Mouse (Mus musculus) E14TG2a.4 (cell line): ENCODE measurements at regions not wholly inside any gene's neighbourhood (a gene's known extent, or its start where the extent isn't known, plus 50 kb on each side); places are given as distances from the start of the nearest gene placed in this dataset.
A peak's percentile ranks its signal among the peaks of the same experiment; 100 is the strongest.

Experiments used
- H3K27me3 ChIP-seq: 2 replicates; pipeline ENCODE4 v1.6.1; 2014; ENCODE audit warnings: low read length, control low read depth; ENCODE audit not compliant: insufficient read depth
- H3K36me3 ChIP-seq: 2 replicates; pipeline ENCODE4 v1.6.1; 2014; ENCODE audit warnings: low read length, control low read depth; ENCODE audit not compliant: insufficient read depth
- H3K4me1 ChIP-seq: replicated peaks from 2 replicates; pipeline ENCODE4 v1.6.1; 2014; ENCODE audit warnings: low read depth, low read length, control low read depth
- H3K4me3 ChIP-seq: replicated peaks from 2 replicates; pipeline ENCODE4 v1.5.1; 2014; ENCODE audit warnings: mild to moderate bottlenecking, low read length
- H3K9me3 ChIP-seq: 2 replicates; pipeline ENCODE4 v1.6.1; 2014; ENCODE audit warnings: low read length, control low read depth
- CTCF ChIP-seq: conservative IDR thresholded peaks from 2 replicates; pipeline ENCODE4 v1.5.1; 2014; ENCODE audit warnings: low read length
- NANOG ChIP-seq: IDR thresholded peaks from 2 replicates; pipeline ENCODE4 v1.6.1; 2014; ENCODE audit warnings: borderline replicate concordance, low read length, mixed read lengths
- POU5F1 ChIP-seq: IDR thresholded peaks from 2 replicates; pipeline ENCODE4 v1.6.1; 2014; ENCODE audit warnings: low read length, borderline replicate concordance

- TF ChIP-seq CTCF = peak; percentile 54
- TF ChIP-seq POU5F1 = no peak
- H3K27me3 ChIP-seq = no peaks in the 10 kb centered on the region
- H3K9me3 ChIP-seq = no peaks in the 10 kb centered on the region
- no peaks in the 10 kb centered on the region for H3K36me3 ChIP-seq
- H3K4me1 ChIP-seq = no peaks in the 10 kb centered on the region
- no peak overlapping the region for H3K4me3 ChIP-seq
Observed at GRCm38 (mm10) chrX:142534780-142535179, 144.4 kb upstream of the Acsl4 start.

GRCm38 (mm10) chrX:142535540-142535939, 145.2 kb upstream of the Acsl4 start:
- no peaks in the 10 kb centered on the region for H3K9me3 ChIP-seq
- TF ChIP-seq CTCF = no peak
- TF ChIP-seq NANOG = no peak
- TF ChIP-seq POU5F1 = no peak
- H3K27me3 ChIP-seq = no peaks in the 10 kb centered on the region
- H3K36me3 ChIP-seq = no peaks in the 10 kb centered on the region
- H3K4me1 ChIP-seq = no peaks in the 10 kb centered on the region
- no peak overlapping the region for H3K4me3 ChIP-seq

- TF ChIP-seq NANOG = no peak
- no peak for TF ChIP-seq POU5F1
- TF ChIP-seq CTCF = no peak
- Histone ChIP-seq H3K9me3 (no peaks in the 10 kb centered on the region), H3K4me1 (no peaks in the 10 kb centered on the region), H3K36me3 (no peaks in the 10 kb centered on the region), H3K27me3 (no peaks in the 10 kb centered on the region), H3K4me3 (no peak overlapping the region)
Observed at GRCm38 (mm10) chrX:142535954-142536353, 145.3 kb upstream of the Tmem164 start.

- Histone ChIP-seq H3K4me3 (no peak overlapping the region), H3K36me3 (no peaks in the 10 kb centered on the region), H3K9me3 (no peaks in the 10 kb centered on the region), H3K4me1 (no peaks in the 10 kb centered on the region), H3K27me3 (no peaks in the 10 kb centered on the region)
- no peak for TF ChIP-seq CTCF
- TF ChIP-seq POU5F1 = no peak
- no peak for TF ChIP-seq NANOG
Observed at GRCm38 (mm10) chrX:142537259-142537963, 143.8 kb upstream of the Tmem164 start.

GRCm38 (mm10) chrX:142540264-142540663, 140.9 kb upstream of the Tmem164 start:
- Histone ChIP-seq H3K36me3 (no peaks in the 10 kb centered on the region), H3K4me3 (no peak overlapping the region), H3K27me3 (no peaks in the 10 kb centered on the region), H3K9me3 (no peaks in the 10 kb centered on the region), H3K4me1 (no peaks in the 10 kb centered on the region)
- TF ChIP-seq NANOG = no peak
- peak; percentile 68 for TF ChIP-seq CTCF

GRCm38 (mm10) chrX:142552196-142552595, 129.0 kb upstream of the Tmem164 start:
- TF ChIP-seq POU5F1 (no peak), CTCF (no peak), NANOG (no peak)
- no peaks in the 10 kb centered on the region for H3K9me3 ChIP-seq

GRCm38 (mm10) chrX:142554161-142554560, 127.0 kb upstream of the Tmem164 start:
- Histone ChIP-seq H3K27me3 (no peaks in the 10 kb centered on the region), H3K9me3 (no peaks in the 10 kb centered on the region), H3K4me1 (no peaks in the 10 kb centered on the region), H3K4me3 (no peak overlapping the region), H3K36me3 (no peaks in the 10 kb centered on the region)
- TF ChIP-seq POU5F1 = no peak
- no peak for TF ChIP-seq NANOG
- peak; percentile 22; the same call in 1 of the 2 replicates for TF ChIP-seq CTCF

More at GRCm38 (mm10) chrX:142552196-142552595, 129.0 kb upstream of the Tmem164 start:
- Histone ChIP-seq H3K4me3 (no peak overlapping the region), H3K36me3 (no peaks in the 10 kb centered on the region), H3K4me1 (no peaks in the 10 kb centered on the region), H3K27me3 (no peaks in the 10 kb centered on the region)

GRCm38 (mm10) chrX:142557496-142557895, 123.7 kb upstream of the Tmem164 start:
- no peak overlapping the region for H3K4me3 ChIP-seq

GRCm38 (mm10) chrX:142560209-142560912, 120.8 kb upstream of the Tmem164 start:
- Histone ChIP-seq H3K36me3 (no peaks in the 10 kb centered on the region), H3K4me3 (no peak overlapping the region), H3K27me3 (no peaks in the 10 kb centered on the region), H3K9me3 (no peaks in the 10 kb centered on the region), H3K4me1 (no peaks in the 10 kb centered on the region)
- TF ChIP-seq NANOG (no peak), CTCF (no peak), POU5F1 (no peak)

More at GRCm38 (mm10) chrX:142557496-142557895, 123.7 kb upstream of the Tmem164 start:
- Histone ChIP-seq H3K36me3 (no peaks in the 10 kb centered on the region), H3K4me1 (no peaks in the 10 kb centered on the region), H3K9me3 (no peaks in the 10 kb centered on the region), H3K27me3 (no peaks in the 10 kb centered on the region)
- TF ChIP-seq CTCF (no peak), POU5F1 (no peak), NANOG (no peak)
